Mouse (Mus musculus): ENCODE results near the gene Olfr1380. TPM values are rescaled to one million over a fixed set of nuclear protein-coding genes. Genes with fewer than 3 reads are reported as not detected.

Gene Olfr1380
- polyA plus RNA-seq, 3 experiments from 2014 or later: not detected

Other genes starting within 250 kb of the Olfr1380 start
- not detected for gene Olfr1391, start 234.1 kb upstream of the Olfr1380 start, polyA plus RNA-seq (2017; shearing (Covaris generic))
- under 1 TPM in 1 of 3 experiments, not detected in 2; 0.12 TPM for gene Olfr1390, start 221.7 kb upstream of the Olfr1380 start, polyA plus RNA-seq (2017; shearing (Covaris generic))
- gene Olfr1389, start 133.8 kb upstream of the Olfr1380 start, polyA plus RNA-seq (2017; shearing (Covaris generic)): not detected
- under 1 TPM in 1 of 3 experiments, not detected in 2; 0.15 TPM for gene Olfr1388, start 120.3 kb upstream of the Olfr1380 start, polyA plus RNA-seq (2017; shearing (Covaris generic))
- not detected for gene Olfr1387, start 101.5 kb upstream of the Olfr1380 start, polyA plus RNA-seq (2017; shearing (Covaris generic))
- gene Olfr1386, start 91.8 kb upstream of the Olfr1380 start, polyA plus RNA-seq (2017; shearing (Covaris generic)): not detected
- gene Olfr1385, start 67.8 kb upstream of the Olfr1380 start, polyA plus RNA-seq (2017; shearing (Covaris generic)): under 1 TPM in 2 of 3 experiments, not detected in 1; 0.10 to 0.35 TPM
- gene Olfr1384, start 50.2 kb upstream of the Olfr1380 start, polyA plus RNA-seq (2017; shearing (Covaris generic)): not detected
- gene Olfr1383, start 37.2 kb upstream of the Olfr1380 start, polyA plus RNA-seq (2017; shearing (Covaris generic)): not detected
- gene Olfr1382, start 28.6 kb upstream of the Olfr1380 start, polyA plus RNA-seq (2017; shearing (Covaris generic)): not detected
- gene Olfr1381, start 13.4 kb upstream of the Olfr1380 start, polyA plus RNA-seq (2017; shearing (Covaris generic)): not detected
- not detected for gene Flt4, start 52.4 kb downstream of the Olfr1380 start, polyA plus RNA-seq (2017; shearing (Covaris generic))
- gene Scgb3a1, start 106.7 kb downstream of the Olfr1380 start, polyA plus RNA-seq (2017; shearing (Covaris generic)): not detected
- 10 to 100 TPM; 24.2 to 29.7 (median 26.8) TPM for gene Cnot6, start 155.8 kb downstream of the Olfr1380 start, polyA plus RNA-seq (2017; shearing (Covaris generic))
- gene Gfpt2, start 237.3 kb downstream of the Olfr1380 start, polyA plus RNA-seq (2017; shearing (Covaris generic)): 1 to 10 TPM in 2 of 3 experiments, under 1 TPM in 1; 0.28 to 3.0 (median 1.3) TPM